Mouse (Mus musculus) heart, adult 11 months (tissue): ENCODE measurements around the gene Prmt9.
A peak's percentile ranks its signal among the peaks of the same experiment; 100 is the strongest.

Experiments used
- DNase-seq: peaks from one replicate; pipeline ENCODE4 v3.0.0; 2022

Gene Prmt9

GRCm38 (mm10) chr8:77535026-77535595 lies 14.1 kb upstream of the Prmt9 start:
- no peak for DNase-seq

GRCm38 (mm10) chr8:77536821-77537220 lies 12.4 kb upstream of the Prmt9 start:
- DNase-seq: no peak

- DNase-seq: no peak
Observed at GRCm38 (mm10) chr8:77538256-77538655, 10.9 kb upstream of the Prmt9 start.

GRCm38 (mm10) chr8:77543152-77543777 lies 5.9 kb upstream of the Prmt9 start:
- no peak for DNase-seq

GRCm38 (mm10) chr8:77544428-77544827 lies 4.8 kb upstream of the Prmt9 start:
- DNase-seq: no peak

GRCm38 (mm10) chr8:77545616-77546015 lies 3.6 kb upstream of the Prmt9 start:
- DNase-seq: no peak

- no peak for DNase-seq
Observed at GRCm38 (mm10) chr8:77549881-77550580, 834 bp downstream of the Prmt9 start.

- DNase-seq: peak; percentile 53
Observed at GRCm38 (mm10) chr8:77552491-77552890, 3.3 kb downstream of the Prmt9 start.

GRCm38 (mm10) chr8:77561441-77561840 lies 12.2 kb downstream of the Prmt9 start:
- no peak for DNase-seq

- DNase-seq: no peak
Observed at GRCm38 (mm10) chr8:77574229-77574628, 25.0 kb downstream of the Prmt9 start.

- DNase-seq: peak; percentile 72
Observed at GRCm38 (mm10) chr8:77577674-77578073, 28.5 kb downstream of the Prmt9 start.

- peak; percentile 25 for DNase-seq
Observed at GRCm38 (mm10) chr8:77584174-77584573, 35.0 kb downstream of the Prmt9 start.

- no peak for DNase-seq
Observed at GRCm38 (mm10) chr8:77609621-77610020, 60.4 kb downstream of the Prmt9 start.

GRCm38 (mm10) chr8:77610374-77610969 lies 61.3 kb downstream of the Prmt9 start, which contains the start of gene Tmem184c:
Gene Tmem184c, minus strand, starts transcription at chr8:77610698.
- peak; percentile 100 for DNase-seq

- DNase-seq: peak; percentile 94
Observed at GRCm38 (mm10) chr8:77617916-77618315, 68.7 kb downstream of the Prmt9 start.

GRCm38 (mm10) chr8:77623677-77624209 lies 74.5 kb downstream of the Prmt9 start:
- peak; percentile 64 for DNase-seq

GRCm38 (mm10) chr8:77629858-77630537 lies 80.8 kb downstream of the Prmt9 start:
- peak; percentile 89 for DNase-seq

- DNase-seq: peak; percentile 58
Observed at GRCm38 (mm10) chr8:77630691-77631090, 81.5 kb downstream of the Prmt9 start.
